Mouse (Mus musculus) forebrain, postnatal 0 days (tissue): ENCODE results near the gene 5430419D17Rik. TPM values are rescaled to one million over a fixed set of nuclear protein-coding genes. Genes with fewer than 3 reads are reported as not detected.

Source experiments
- ATAC-seq: fragments of 200-750 bp; cut with Nextera tagmentation; 2 replicates; pipeline ENCODE4 v1.8.0; 2017; ENCODE audit warnings: mild to moderate bottlenecking, moderate library complexity
- DNase-seq: peaks from one replicate; pipeline ENCODE4 v3.0.0-alpha.2; 2015
- H3K27ac ChIP-seq: fragments of 300-500 bp; sonication (generic); 2 replicates; pipeline ENCODE4 v1.5.1; 2014; ENCODE audit warnings: low read depth, mild to moderate bottlenecking, antibody characterized with exemption, low read length, moderate library complexity, mixed read lengths
- H3K27me3 ChIP-seq: fragments of 300-500 bp; sonication (generic); 2 replicates; pipeline ENCODE4 v1.6.1; 2014; ENCODE audit warnings: mild to moderate bottlenecking, low read length, mixed read lengths; ENCODE audit not compliant: insufficient read depth
- H3K36me3 ChIP-seq: fragments of 300-500 bp; sonication (generic); 2 replicates; pipeline ENCODE4 v1.6.1; 2014; ENCODE audit warnings: mild to moderate bottlenecking, moderate library complexity; ENCODE audit not compliant: insufficient read depth
- H3K4me1 ChIP-seq: fragments of 300-500 bp; sonication (generic); 2 replicates; pipeline ENCODE4 v1.6.1; 2014; ENCODE audit warnings: antibody characterized with exemption; ENCODE audit not compliant: insufficient read depth
- H3K4me2 ChIP-seq: fragments of 300-500 bp; sonication (generic); 2 replicates; pipeline ENCODE4 v1.6.1; 2014; ENCODE audit warnings: low read depth, mild to moderate bottlenecking, moderate library complexity
- H3K4me3 ChIP-seq: fragments of 300-500 bp; sonication (generic); 2 replicates; pipeline ENCODE4 v1.5.1; 2014; ENCODE audit warnings: low read depth, low read length, mixed read lengths
- H3K9ac ChIP-seq: fragments of 300-500 bp; sonication (generic); 2 replicates; pipeline ENCODE4 v1.6.1; 2014; ENCODE audit warnings: mild to moderate bottlenecking
- H3K9me3 ChIP-seq: fragments of 300-500 bp; sonication (generic); 2 replicates; pipeline ENCODE4 v1.6.1; 2016; ENCODE audit warnings: low read length
- CTCF ChIP-seq: sonication (generic); IDR thresholded peaks from 2 replicates; pipeline ENCODE4 v1.5.1; 2016; ENCODE audit warnings: antibody characterized with exemption, control low read depth, low read depth
- WGBS: fragments of 180-500 bp; shearing (Covaris S2); extraction: QIAGEN DNeasy Blood & Tissue Kit; methylation state at CpG from one replicate; pipeline ENCODE4 v1.1.7; 2014; 5-methylcytosine and 5-hydroxymethylcytosine counted together
- polyA plus RNA-seq: library from polyadenylated mRNA; unstranded; fragments of >200 nt; fragmentation: Nextera tagmentation; extraction: Ambion mirVana; gene quantifications from 2 replicates; pipeline ENCODE4 v1.2.1, GENCODE M21; 2015
- total RNA-seq: library from RNA; depleted of rRNA; stranded (reverse); fragments of >200 nt; gene quantifications from 2 replicates; pipeline ENCODE4 v1.2.3, GENCODE M21; 2014

Gene 5430419D17Rik
- total and polyA plus RNA-seq, 2 experiments from 2014 or later, result 0.02 to 0.19 TPM

DNA sequence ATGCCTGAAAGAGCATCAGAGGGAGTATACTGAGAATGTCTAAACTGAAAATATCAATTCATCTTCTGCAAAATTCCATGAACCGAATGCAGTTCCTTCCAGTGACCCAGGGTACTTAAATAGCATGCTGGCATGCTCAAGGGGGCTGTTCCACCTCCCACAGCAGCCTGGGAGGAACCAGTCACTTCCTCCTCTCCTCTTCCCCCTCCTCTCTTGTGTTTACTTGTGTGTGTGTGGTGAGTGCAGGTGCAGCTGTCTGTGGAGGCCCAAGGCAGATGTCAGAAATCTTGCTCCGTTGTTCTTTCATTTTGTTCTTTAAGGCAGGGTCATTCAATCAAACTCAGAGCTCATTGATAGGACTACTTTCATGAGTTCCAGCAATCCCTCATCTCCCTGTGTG lies 5.1 kb upstream of the 5430419D17Rik start:
- H3K4me2 ChIP-seq, result no peak overlapping the region
- H3K27me3 ChIP-seq, result no peaks in the 10 kb centered on the region
- no peak overlapping the region for H3K4me3 ChIP-seq
- ATAC-seq (no peak), DNase-seq (no peak)
- H3K4me1 ChIP-seq, result no peaks in the 10 kb centered on the region
- TF ChIP-seq CTCF, result no peak
- no peaks in the 10 kb centered on the region for H3K9me3 ChIP-seq
- WGBS, result 61% methylated on average over 2 of the region's 2 CpGs
- H3K9ac ChIP-seq, result no peak overlapping the region
- H3K36me3 ChIP-seq, result no peaks in the 10 kb centered on the region
- no peak overlapping the region for H3K27ac ChIP-seq

DNA sequence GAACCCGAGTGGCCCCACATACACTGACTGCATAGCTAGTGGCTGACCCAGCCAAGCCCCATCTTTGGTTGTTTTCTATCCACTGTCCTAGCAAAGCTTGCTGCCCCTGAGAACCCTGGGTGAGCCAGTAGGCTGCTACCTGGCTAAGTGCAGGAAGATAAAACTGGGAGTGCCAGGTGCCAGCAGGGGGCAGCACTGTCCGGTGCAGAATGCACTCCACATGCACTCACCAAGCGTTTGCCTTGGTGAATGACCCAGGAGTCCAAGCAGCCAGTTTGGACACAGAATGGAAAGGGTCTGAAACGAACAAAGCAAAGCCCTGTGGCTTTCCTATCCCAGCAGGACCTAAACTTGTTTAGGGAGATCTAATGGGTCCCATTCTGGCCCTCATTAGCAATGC lies 8.5 kb downstream of the 5430419D17Rik start:
- WGBS, result 26% methylated on average over 4 of the region's 4 CpGs
- peak; percentile 14 for DNase-seq
- H3K4me3 ChIP-seq, result no peak overlapping the region

DNA sequence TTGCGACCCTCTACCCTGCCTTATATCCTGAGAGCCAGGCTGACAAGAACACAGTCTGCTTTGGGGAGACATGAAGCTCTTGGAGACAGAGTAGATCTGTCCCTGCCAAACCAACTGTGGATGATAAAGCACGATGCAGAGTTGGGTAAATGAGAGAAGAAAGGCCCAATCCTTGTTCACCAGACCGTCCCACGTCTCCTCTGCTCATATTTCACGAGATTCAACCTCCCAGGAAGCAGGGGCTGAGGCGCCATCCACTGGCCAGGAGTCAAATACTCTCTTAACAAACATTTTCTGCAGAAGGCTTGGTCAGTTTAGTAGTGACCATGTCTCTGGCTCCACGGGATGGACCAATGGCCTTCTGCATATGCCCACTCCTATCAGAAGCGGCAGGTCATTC lies 10.1 kb downstream of the 5430419D17Rik start:
- no peak for TF ChIP-seq CTCF
- Histone ChIP-seq H3K27ac (no peak overlapping the region), H3K4me3 (no peak overlapping the region), H3K27me3 (no peaks in the 10 kb centered on the region), H3K4me1 (no peaks in the 10 kb centered on the region), H3K4me2 (no peak overlapping the region), H3K9me3 (no peaks in the 10 kb centered on the region), H3K36me3 (no peaks in the 10 kb centered on the region), H3K9ac (no peak overlapping the region)
- DNase-seq, result no peak
- WGBS, result 72% methylated on average over 8 of the region's 8 CpGs
- no peak for ATAC-seq

More for the DNA sequence above, 8.5 kb downstream of the 5430419D17Rik start:
- no peaks in the 10 kb centered on the region for H3K27me3 ChIP-seq
- no peak overlapping the region for H3K4me2 ChIP-seq
- H3K9me3 ChIP-seq, result no peaks in the 10 kb centered on the region
- no peak overlapping the region for H3K9ac ChIP-seq
- peak; percentile 47 for TF ChIP-seq CTCF
- H3K36me3 ChIP-seq, result no peaks in the 10 kb centered on the region
- H3K27ac ChIP-seq, result no peak overlapping the region
- H3K4me1 ChIP-seq, result no peaks in the 10 kb centered on the region
- ATAC-seq, result no peak

DNA sequence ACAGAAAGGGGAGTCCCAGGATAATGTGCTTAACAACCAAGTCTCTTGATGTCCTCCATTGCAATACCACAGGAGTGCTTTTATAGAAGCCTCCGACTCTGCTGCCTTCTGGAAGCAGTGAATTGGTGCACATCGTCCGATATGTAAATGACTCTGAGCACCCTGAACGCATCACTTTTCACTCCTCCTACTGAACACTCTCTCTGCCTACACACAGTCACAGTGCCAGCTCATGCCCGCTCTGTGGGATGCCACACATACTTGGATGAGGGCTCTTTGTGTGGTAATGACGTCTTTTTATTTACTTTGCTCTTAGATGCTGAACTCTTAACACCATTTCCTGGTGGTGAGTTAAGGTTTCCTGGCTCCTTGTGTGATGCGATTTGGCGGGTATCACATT lies 12.8 kb downstream of the 5430419D17Rik start:
- Histone ChIP-seq H3K27me3 (no peaks in the 10 kb centered on the region), H3K4me3 (no peak overlapping the region), H3K9ac (no peak overlapping the region), H3K27ac (no peak overlapping the region), H3K4me1 (no peaks in the 10 kb centered on the region), H3K9me3 (no peaks in the 10 kb centered on the region), H3K36me3 (no peaks in the 10 kb centered on the region), H3K4me2 (no peak overlapping the region)
- no peak for TF ChIP-seq CTCF
- DNase-seq (no peak), ATAC-seq (no peak)
- WGBS, result 70% methylated on average over 8 of the region's 8 CpGs

DNA sequence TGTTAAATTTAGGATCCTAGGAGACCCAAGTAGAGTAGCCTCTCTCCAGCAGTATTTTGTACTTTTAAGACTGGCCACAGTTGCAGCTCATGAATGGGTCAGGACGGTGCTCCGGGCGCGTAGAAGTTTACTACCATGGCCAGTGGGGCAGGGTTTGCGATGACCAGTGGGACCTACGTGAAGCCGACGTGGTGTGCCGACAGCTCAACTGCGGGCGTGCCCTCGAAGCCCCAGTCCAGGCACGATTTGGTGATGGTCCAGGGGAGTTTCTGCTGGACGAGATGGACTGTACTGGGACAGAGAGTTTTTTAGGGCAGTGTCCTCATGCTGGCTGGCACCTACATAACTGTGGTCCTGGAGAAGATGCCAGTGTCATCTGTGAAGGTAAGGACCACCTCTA lies 13.8 kb downstream of the 5430419D17Rik start:
- 96% methylated on average over 14 of the region's 14 CpGs for WGBS
- Histone ChIP-seq H3K4me1 (no peaks in the 10 kb centered on the region), H3K36me3 (no peaks in the 10 kb centered on the region), H3K4me3 (no peak overlapping the region), H3K27me3 (no peaks in the 10 kb centered on the region), H3K27ac (no peak overlapping the region), H3K9ac (no peak overlapping the region), H3K4me2 (no peak overlapping the region), H3K9me3 (no peaks in the 10 kb centered on the region)
- no peak for TF ChIP-seq CTCF
- no peak for ATAC-seq
- DNase-seq, result no peak

DNA sequence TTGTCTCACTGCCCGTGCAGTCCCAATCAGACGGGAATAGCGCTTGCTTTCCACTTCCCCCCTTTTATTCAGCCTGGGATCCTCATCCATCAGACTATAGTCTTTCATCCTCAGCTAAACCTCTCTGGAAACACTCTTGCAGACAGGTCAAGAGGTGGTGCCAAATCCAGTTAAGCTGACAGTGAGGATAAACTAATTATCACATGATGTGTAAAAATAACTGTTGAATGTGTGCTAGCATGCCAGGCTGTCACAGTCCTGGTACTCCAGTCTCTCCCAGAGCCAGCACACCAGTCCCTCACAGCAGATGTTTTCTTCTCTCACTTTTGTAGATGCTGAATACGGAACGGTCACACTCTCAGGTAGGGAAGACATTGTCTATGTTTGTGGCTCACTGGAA lies 48.9 kb downstream of the 5430419D17Rik start:
- no peaks in the 10 kb centered on the region for H3K4me1 ChIP-seq
- H3K9me3 ChIP-seq, result no peaks in the 10 kb centered on the region
- no peaks in the 10 kb centered on the region for H3K27me3 ChIP-seq
- no peak overlapping the region for H3K27ac ChIP-seq
- WGBS, result 74% methylated on average over 5 of the region's 5 CpGs
- no peaks in the 10 kb centered on the region for H3K36me3 ChIP-seq
- ATAC-seq (no peak), DNase-seq (no peak)
- H3K4me3 ChIP-seq, result no peak overlapping the region
- H3K9ac ChIP-seq, result no peak overlapping the region
- TF ChIP-seq CTCF, result no peak
- H3K4me2 ChIP-seq, result no peak overlapping the region

DNA sequence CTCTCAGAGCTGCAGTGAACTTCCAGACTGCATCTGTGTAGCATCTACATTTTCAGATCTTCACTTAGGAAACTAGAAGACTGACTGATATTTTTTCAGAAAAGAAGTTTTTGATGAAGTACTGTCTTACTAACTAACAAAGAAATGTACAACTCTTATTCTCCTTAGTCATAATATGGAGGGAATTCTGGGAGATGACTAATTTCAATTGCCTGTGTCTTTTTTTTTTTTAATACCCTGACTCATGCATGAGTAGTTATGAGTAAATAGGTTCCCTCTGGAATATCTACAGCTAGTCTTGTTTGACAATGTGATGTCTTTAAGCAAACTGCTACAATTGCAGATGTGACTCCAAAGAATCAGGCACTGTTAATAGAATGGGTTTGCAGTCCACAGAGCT lies 61.9 kb downstream of the 5430419D17Rik start:
- Histone ChIP-seq H3K4me3 (no peak overlapping the region), H3K9ac (no peak overlapping the region), H3K4me1 (no peaks in the 10 kb centered on the region), H3K27me3 (no peaks in the 10 kb centered on the region), H3K9me3 (no peaks in the 10 kb centered on the region), H3K27ac (no peak overlapping the region), H3K36me3 (no peaks in the 10 kb centered on the region), H3K4me2 (no peak overlapping the region)
- no peak for TF ChIP-seq CTCF
- no peak for ATAC-seq
- no peak for DNase-seq

DNA sequence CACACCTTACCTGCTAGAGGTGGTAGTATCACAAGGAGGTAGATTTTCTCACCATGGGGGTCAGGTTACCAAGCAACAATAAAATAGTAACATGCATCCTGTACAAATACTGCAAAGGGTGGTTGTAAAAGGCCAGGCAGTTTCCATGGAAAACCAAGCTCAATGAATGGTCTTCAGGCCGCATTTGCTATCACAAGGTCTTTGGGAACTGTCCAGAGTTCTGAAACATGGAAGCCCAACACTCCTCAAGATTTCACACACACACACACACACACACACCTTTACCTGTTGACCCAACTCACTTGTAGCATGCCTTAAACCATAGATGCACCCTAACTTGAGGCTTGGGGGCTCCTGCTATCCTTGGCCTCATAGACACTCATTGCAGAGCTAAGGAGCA lies 70.8 kb downstream of the 5430419D17Rik start:
- ATAC-seq, result no peak
- no peak for DNase-seq
- H3K4me1 ChIP-seq, result no peaks in the 10 kb centered on the region
- H3K4me2 ChIP-seq, result no peak overlapping the region
- H3K27me3 ChIP-seq, result no peaks in the 10 kb centered on the region
- H3K4me3 ChIP-seq, result no peak overlapping the region
- no peak for TF ChIP-seq CTCF
- H3K9me3 ChIP-seq, result no peaks in the 10 kb centered on the region
- 21% methylated on average over 1 of the region's 1 CpGs for WGBS
- H3K36me3 ChIP-seq, result no peaks in the 10 kb centered on the region
- no peak overlapping the region for H3K9ac ChIP-seq
- H3K27ac ChIP-seq, result no peak overlapping the region
